Comparison of ENCODE assay signal across 10 mouse cellular contexts in the genomic region with DNA sequence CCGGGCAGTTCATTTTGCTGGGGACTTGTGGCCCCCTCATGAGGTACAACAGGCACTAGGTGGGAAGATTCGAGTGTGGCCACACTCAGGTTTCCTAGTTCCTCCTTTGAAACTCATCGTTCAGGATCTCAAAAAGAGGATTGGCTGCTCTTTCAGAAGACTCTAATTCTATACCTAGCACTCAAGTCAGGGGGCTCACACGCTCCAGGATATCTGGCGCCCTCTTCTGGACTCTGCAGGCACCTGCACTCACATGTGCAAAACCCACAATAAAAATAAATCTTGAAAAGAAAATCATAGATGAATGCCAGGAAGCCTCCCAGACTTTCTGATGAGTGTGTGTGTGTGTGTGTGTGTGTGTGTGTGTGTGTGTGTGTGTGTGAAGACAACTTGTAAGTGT. TPM values are rescaled to one million over a fixed set of nuclear protein-coding genes. Genes with fewer than 3 reads are reported as not detected.
DNase-seq lines count a peak whose midpoint lies in the region; ATAC-seq and TF ChIP-seq lines count a peak whose summit lies in the region.
"Had no signal": no experiment of that assay in that cellular context is flagged by ENCODE, and none has a peak within 500 bp of the region (broad histone marks: within the 10 kb centered on the region; RNA-seq: fewer than 3 reads in every experiment).

No protein-coding gene starts in this region.

- H3K4me1 ChIP-seq in kidney, postnatal 0 days (replicated peaks; ENCODE audit: insufficient read depth, low read length) = peaks cover 12% of the 10 kb centered on the region
- peaks cover 5% of the 10 kb centered on the region; the same call in 1 of the 2 replicates for H3K4me1 ChIP-seq in kidney, embryonic 14.5 days (ENCODE audit: control insufficient read depth, insufficient read depth, low read length)
- H3K4me1 ChIP-seq in CH12.LX (ENCODE audit: control insufficient read depth in 1 of 2, insufficient read depth in 2 of 2) = peaks cover 7 to 48% of the 10 kb centered on the region in 2 experiments
- H3K4me1 ChIP-seq in embryonic facial prominence, embryonic 11.5 days (ENCODE audit: control insufficient read depth, insufficient read depth, low read length) = peaks cover 3% of the 10 kb centered on the region; the same call in 1 of the 2 replicates

- in situ Hi-C loops in CH12.LX (cut with MboI; ENCODE audit: low pct_ligation_motif_present, low pct_unique_long_range_greater_than_20kb, low sequenced_read_pairs) = no loop called here

- H3K27me3 ChIP-seq in kidney, postnatal 0 days (ENCODE audit: insufficient read depth, low read length) = no peaks in the 10 kb centered on the region
- no peaks in the 10 kb centered on the region for H3K27me3 ChIP-seq in kidney, embryonic 14.5 days (ENCODE audit: control insufficient read depth, insufficient read depth, low read length)
- no peaks in the 10 kb centered on the region for H3K27me3 ChIP-seq in CH12.LX (replicated peaks)
- peaks cover 7% of the 10 kb centered on the region; the same call in 1 of the 2 replicates for H3K27me3 ChIP-seq in embryonic facial prominence, embryonic 11.5 days (ENCODE audit: control insufficient read depth, insufficient read depth, low read length)

- no peak for TF ChIP-seq EP300 in CH12.LX (IDR thresholded peaks at IDR 0.05; ENCODE audit: low read length)

- no peak overlapping the region for H3K4me2 ChIP-seq in kidney, postnatal 0 days (ENCODE audit: low read length)
- H3K4me2 ChIP-seq in kidney, embryonic 14.5 days (replicated peaks; ENCODE audit: low read depth, low read length) = no peak overlapping the region
- H3K4me2 ChIP-seq in CH12.LX (ENCODE audit: insufficient read depth, low read depth, poor library complexity, severe bottlenecking) = no peak overlapping the region
- H3K4me2 ChIP-seq in embryonic facial prominence, embryonic 11.5 days (ENCODE audit: low read depth, low read length) = no peak overlapping the region

- peaks cover 26% of the 10 kb centered on the region for H3K79me2 ChIP-seq in CH12.LX (replicated peaks; ENCODE audit: control insufficient read depth, extremely low read depth, insufficient read depth, poor library complexity, severe bottlenecking)

- dilution Hi-C loops in CH12.LX (cut with MboI; ENCODE audit: extremely low pct_ligation_motif_present, extremely low pct_unique_long_range_greater_than_20kb, low sequenced_read_pairs) = no loop called here

- H3K27ac ChIP-seq in kidney, postnatal 0 days = no peak overlapping the region
- H3K27ac ChIP-seq in kidney, embryonic 14.5 days (ENCODE audit: low read depth, low read length) = no peak overlapping the region
- no peak overlapping the region for H3K27ac ChIP-seq in CH12.LX (ENCODE audit: insufficient read depth, low read depth)
- no peak overlapping the region for H3K27ac ChIP-seq in embryonic facial prominence, embryonic 11.5 days (replicated peaks; ENCODE audit: low read depth, low read length)
- H3K27ac ChIP-seq: limb, embryonic 12.5 days had no signal

- no peaks in the 10 kb centered on the region for H3K36me3 ChIP-seq in kidney, postnatal 0 days (ENCODE audit: insufficient read depth, low read length)
- H3K36me3 ChIP-seq in kidney, embryonic 14.5 days (ENCODE audit: control insufficient read depth, insufficient read depth, low read length) = no peaks in the 10 kb centered on the region
- no peaks in the 10 kb centered on the region for H3K36me3 ChIP-seq in CH12.LX (replicated peaks in 1 of 2; ENCODE audit: control insufficient read depth in 1 of 2, insufficient read depth in 1 of 2, low read length in 1 of 2)
- H3K36me3 ChIP-seq in embryonic facial prominence, embryonic 11.5 days (replicated peaks; ENCODE audit: control insufficient read depth, insufficient read depth, low read depth, low read length) = no peaks in the 10 kb centered on the region
- H3K36me3 ChIP-seq: limb, embryonic 12.5 days had no signal

- H3K4me3 ChIP-seq in kidney, postnatal 0 days (replicated peaks; ENCODE audit: low read depth, low read length) = no peak overlapping the region
- H3K4me3 ChIP-seq in kidney, embryonic 14.5 days (ENCODE audit: low read length) = no peak overlapping the region
- no peak overlapping the region for H3K4me3 ChIP-seq in CH12.LX (replicated peaks in 1 of 3; ENCODE audit: low read depth in 2 of 3, low read length in 2 of 3, poor library complexity in 1 of 3)
- H3K4me3 ChIP-seq in embryonic facial prominence, embryonic 11.5 days (ENCODE audit: low read depth, low read length) = no peak overlapping the region
- H3K4me3 ChIP-seq: limb, embryonic 12.5 days had no signal

- H3K9ac ChIP-seq in kidney, postnatal 0 days (ENCODE audit: low read depth, low read length) = no peak overlapping the region
- H3K9ac ChIP-seq in kidney, embryonic 14.5 days (ENCODE audit: low read depth, low read length) = no peak overlapping the region
- H3K9ac ChIP-seq in CH12.LX (ENCODE audit: insufficient read depth, low read depth) = no peak overlapping the region
- H3K9ac ChIP-seq in embryonic facial prominence, embryonic 11.5 days (replicated peaks; ENCODE audit: low read length) = no peak overlapping the region
- H3K9ac ChIP-seq: limb, embryonic 12.5 days had no signal

- WGBS in kidney, postnatal 0 days = 80% methylated on average over 5 of the region's 5 CpGs
- WGBS in kidney, embryonic 14.5 days = 71% methylated on average over 5 of the region's 5 CpGs
- WGBS in embryonic facial prominence, embryonic 11.5 days = 66% methylated on average over 5 of the region's 5 CpGs

- TF ChIP-seq RAD21 in CH12.LX (IDR thresholded peaks at IDR 0.05; ENCODE audit: low read depth, low read length) = peak; percentile 46

- ATAC-seq in kidney, postnatal 0 days (replicated peaks; ENCODE audit: low FRiP score, low read depth) = no peak
- ATAC-seq in kidney, embryonic 14.5 days (ENCODE audit: low FRiP score, low TSS enrichment) = no peak
- ATAC-seq in embryonic facial prominence, embryonic 11.5 days (replicated peaks; ENCODE audit: insufficient number of reproducible peaks, low FRiP score, low TSS enrichment, low read depth) = no peak
- ATAC-seq: forebrain, embryonic 16.5 days had no signal

- no peak for TF ChIP-seq POLR2A in CH12.LX (IDR thresholded peaks at IDR 0.05; ENCODE audit: low read depth, low read length)

- H3K9me3 ChIP-seq in kidney, postnatal 0 days (replicated peaks; ENCODE audit: low read length) = no peaks in the 10 kb centered on the region
- H3K9me3 ChIP-seq in kidney, embryonic 14.5 days (ENCODE audit: control insufficient read depth, low read length) = peaks cover 3% of the 10 kb centered on the region; the same call in 1 of the 2 replicates
- peaks cover 7% of the 10 kb centered on the region for H3K9me3 ChIP-seq in CH12.LX (replicated peaks; ENCODE audit: low read length)
- H3K9me3 ChIP-seq in embryonic facial prominence, embryonic 11.5 days (replicated peaks; ENCODE audit: control insufficient read depth, low read length) = no peaks in the 10 kb centered on the region
- H3K9me3 ChIP-seq: limb, embryonic 12.5 days had no signal

- no peak for DNase-seq in kidney, postnatal 0 days (ENCODE audit: low spot score)
- DNase-seq in 3T3-L1 (ENCODE audit: low read depth, low spot score) = peak; percentile 36
- no peak for DNase-seq in CH12.LX (ENCODE audit: extremely low read depth)
- DNase-seq in embryonic facial prominence, embryonic 11.5 days (ENCODE audit: low spot score) = peak; percentile 33
- DNase-seq in spleen, adult 12 weeks (ENCODE audit: low spot score) = no peak
- DNase-seq in cerebellum, adult 8-10 months = no peak
- DNase-seq: adrenal gland, adult 2 months had no signal

- peak; percentile 64 for TF ChIP-seq CTCF in kidney, postnatal 0 days (IDR thresholded peaks at IDR 0.05; ENCODE audit: low read depth)
- peak; percentile 23 to 62; a peak in 2 of 4 replicates for TF ChIP-seq CTCF in CH12.LX (conservative IDR thresholded peaks at IDR 0.05 in 1 of 2, IDR thresholded peaks at IDR 0.05 in 1 of 2; ENCODE audit: low read depth in 2 of 2, low read length in 2 of 2)

TF ChIP-seq in CH12.LX, 34 proteins besides CTCF, POLR2A, EP300 and RAD21:
- TF ChIP-seq SMC3 (IDR thresholded peaks at IDR 0.05; ENCODE audit: low read depth, low read length) (peak; percentile 59), PAX5 (IDR thresholded peaks at IDR 0.05; ENCODE audit: low read length) (no peak), IRF4 (IDR thresholded peaks at IDR 0.05; ENCODE audit: low read depth, low read length) (0 out of 2 replicates have a peak, but pooled peaks have one; percentile 5)

RNA-seq across cellular contexts. Expression of a gene that starts 1.1 kb away (rescaled TPM):
- 97.2 and 99.7 TPM in 2 replicates for polyA plus RNA-seq in kidney, postnatal 0 days (2015; fragmentation: Nextera tagmentation; extraction: Ambion mirVana)
- 68.8 and 83.0 TPM in 2 replicates for polyA plus RNA-seq in kidney, embryonic 14.5 days (2014; fragmentation: Nextera tagmentation; extraction: Ambion mirVana)
- total RNA-seq in CH12.LX (2012; rRNA removed) (73.7 and 85.1 TPM in 2 replicates), CH12.LX (2014; rRNA removed) (29.3 and 34.6 TPM in 2 replicates)
- polyA plus RNA-seq in CH12.LX (2012; ENCODE audit: insufficient read length, low read depth) = 32.4 and 37.3 TPM in 2 replicates
- polyA plus RNA-seq in embryonic facial prominence, embryonic 11.5 days (2014; fragmentation: Nextera tagmentation; extraction: Ambion mirVana) = 58.9 and 68.2 TPM in 2 replicates

Comparison
In these comparisons a context has a peak if more than half of its experiments do, and no peak if none do; other contexts are left out.
1. DNase-seq: peak in 3T3-L1 (single experiment) and embryonic facial prominence, embryonic 11.5 days (single experiment); none in kidney, postnatal 0 days (single experiment), CH12.LX (single experiment), spleen, adult 12 weeks (single experiment) and cerebellum, adult 8-10 months (single experiment).